Mouse (Mus musculus) liver, embryonic 13.5 days (tissue): ENCODE measurements around the gene Fggy. TPM values are rescaled to one million over a fixed set of nuclear protein-coding genes. Genes with fewer than 3 reads are reported as not detected.

Experiments used
- ATAC-seq: fragments of 200-750 bp; cut with Nextera tagmentation; 2 replicates; pipeline ENCODE4 v1.8.0; 2017; ENCODE audit warnings: low read depth, mild to moderate bottlenecking, moderate number of reproducible peaks, moderate library complexity
- DNase-seq: peaks from one replicate; pipeline ENCODE4 v3.0.0; 2022
- H3K27ac ChIP-seq: fragments of 300-500 bp; sonication (generic); 2 replicates; pipeline ENCODE4 v1.5.1; 2015; ENCODE audit warnings: moderate library complexity, mild to moderate bottlenecking, inconsistent platforms
- H3K27me3 ChIP-seq: fragments of 300-500 bp; sonication (generic); 2 replicates; pipeline ENCODE4 v1.6.1; 2015; ENCODE audit warnings: mild to moderate bottlenecking, inconsistent platforms
- H3K36me3 ChIP-seq: fragments of 300-500 bp; sonication (generic); 2 replicates; pipeline ENCODE4 v1.6.1; 2015; ENCODE audit warnings: mild to moderate bottlenecking, inconsistent platforms
- H3K4me1 ChIP-seq: fragments of 300-500 bp; sonication (generic); replicated peaks from 2 replicates; pipeline ENCODE4 v1.6.1; 2015; ENCODE audit warnings: inconsistent platforms
- H3K4me2 ChIP-seq: fragments of 300-500 bp; sonication (generic); 2 replicates; pipeline ENCODE4 v1.6.1; 2015; ENCODE audit warnings: inconsistent platforms, mild to moderate bottlenecking, moderate library complexity
- H3K4me3 ChIP-seq: fragments of 300-500 bp; sonication (generic); replicated peaks from 2 replicates; pipeline ENCODE4 v1.5.1; 2015; ENCODE audit warnings: mild to moderate bottlenecking, inconsistent platforms
- H3K9ac ChIP-seq: fragments of 300-500 bp; sonication (generic); 2 replicates; pipeline ENCODE4 v1.6.1; 2015; ENCODE audit warnings: mild to moderate bottlenecking, inconsistent platforms
- H3K9me3 ChIP-seq: fragments of 300-500 bp; sonication (generic); replicated peaks from 2 replicates; pipeline ENCODE4 v1.6.1; 2016; ENCODE audit warnings: inconsistent platforms
- WGBS: fragments of 180-500 bp; shearing (Covaris S2); methylation state at CpG from one replicate; pipeline ENCODE4 v1.1.7; 2015; ENCODE audit not compliant: insufficient replicate concordance; 5-methylcytosine and 5-hydroxymethylcytosine counted together
- polyA plus RNA-seq: library from polyadenylated mRNA; unstranded; fragments of >200 nt; fragmentation: Nextera tagmentation; extraction: Ambion mirVana; gene quantifications from 2 replicates; pipeline ENCODE4 v1.2.1, GENCODE M21; 2015

Fggy gene
- polyA plus RNA-seq, 1 experiment from 2014 or later: 13.9 TPM

- DNase-seq: no peak
- H3K9ac ChIP-seq: no peak overlapping the region
- H3K4me2 ChIP-seq: no peak overlapping the region
- ATAC-seq: no peak
- H3K27me3 ChIP-seq: no peaks in the 10 kb centered on the region
- H3K4me3 ChIP-seq: no peak overlapping the region
- no peaks in the 10 kb centered on the region for H3K9me3 ChIP-seq
- 64% methylated on average over 5 of the region's 5 CpGs for WGBS
- H3K27ac ChIP-seq: no peak overlapping the region
- H3K4me1 ChIP-seq: no peaks in the 10 kb centered on the region
- H3K36me3 ChIP-seq: no peaks in the 10 kb centered on the region
Observed at GRCm38 (mm10) chr4:95707941-95708897, 150.9 kb downstream of the Fggy start.

GRCm38 (mm10) chr4:95709750-95710149 is 152.4 kb downstream of the Fggy start:
- 50% methylated on average over 1 of the region's 1 CpGs for WGBS
- ATAC-seq (no peak), DNase-seq (no peak)
- H3K9me3 ChIP-seq: no peaks in the 10 kb centered on the region
- H3K4me1 ChIP-seq: no peaks in the 10 kb centered on the region
- no peak overlapping the region for H3K9ac ChIP-seq
- H3K4me3 ChIP-seq: no peak overlapping the region
- H3K4me2 ChIP-seq: no peak overlapping the region
- H3K27ac ChIP-seq: no peak overlapping the region
- no peaks in the 10 kb centered on the region for H3K27me3 ChIP-seq
- H3K36me3 ChIP-seq: no peaks in the 10 kb centered on the region

GRCm38 (mm10) chr4:95712802-95713201 is 155.5 kb downstream of the Fggy start:
- no peaks in the 10 kb centered on the region for H3K27me3 ChIP-seq
- no peak overlapping the region for H3K4me2 ChIP-seq
- H3K36me3 ChIP-seq: no peaks in the 10 kb centered on the region
- no peaks in the 10 kb centered on the region for H3K9me3 ChIP-seq
- no peak for ATAC-seq
- H3K9ac ChIP-seq: no peak overlapping the region
- no peak overlapping the region for H3K4me3 ChIP-seq
- no peaks in the 10 kb centered on the region for H3K4me1 ChIP-seq
- WGBS: 72% methylated on average over 1 of the region's 1 CpGs
- DNase-seq: no peak
- no peak overlapping the region for H3K27ac ChIP-seq

- H3K9me3 ChIP-seq: no peaks in the 10 kb centered on the region
- ATAC-seq (no peak), DNase-seq (no peak)
- no peaks in the 10 kb centered on the region for H3K27me3 ChIP-seq
- no peaks in the 10 kb centered on the region for H3K36me3 ChIP-seq
- H3K4me2 ChIP-seq: no peak overlapping the region
- H3K9ac ChIP-seq: no peak overlapping the region
- 56% methylated on average over 3 of the region's 3 CpGs for WGBS
- H3K4me3 ChIP-seq: no peak overlapping the region
- no peaks in the 10 kb centered on the region for H3K4me1 ChIP-seq
- H3K27ac ChIP-seq: no peak overlapping the region
Observed at GRCm38 (mm10) chr4:95713271-95713670, 156.0 kb downstream of the Fggy start.

- no peak overlapping the region for H3K4me2 ChIP-seq
- H3K27me3 ChIP-seq: no peaks in the 10 kb centered on the region
- ATAC-seq: no peak
- H3K9me3 ChIP-seq: no peaks in the 10 kb centered on the region
- H3K9ac ChIP-seq: no peak overlapping the region
- no peaks in the 10 kb centered on the region for H3K36me3 ChIP-seq
- H3K4me1 ChIP-seq: no peaks in the 10 kb centered on the region
- no peak overlapping the region for H3K27ac ChIP-seq
- no peak for DNase-seq
- no peak overlapping the region for H3K4me3 ChIP-seq
- WGBS: 67% methylated on average over 3 of the region's 3 CpGs
Observed at GRCm38 (mm10) chr4:95716137-95716536, 158.8 kb downstream of the Fggy start.

- H3K27me3 ChIP-seq: no peaks in the 10 kb centered on the region
- no peak overlapping the region for H3K9ac ChIP-seq
- DNase-seq: no peak
- no peak overlapping the region for H3K27ac ChIP-seq
- no peak overlapping the region for H3K4me3 ChIP-seq
- no peak overlapping the region for H3K4me2 ChIP-seq
- no peaks in the 10 kb centered on the region for H3K9me3 ChIP-seq
- no peaks in the 10 kb centered on the region for H3K4me1 ChIP-seq
- H3K36me3 ChIP-seq: no peaks in the 10 kb centered on the region
- ATAC-seq: no peak
Observed at GRCm38 (mm10) chr4:95723615-95724014, 166.3 kb downstream of the Fggy start.

GRCm38 (mm10) chr4:95726361-95726760 is 169.1 kb downstream of the Fggy start:
- no peak overlapping the region for H3K9ac ChIP-seq
- ATAC-seq: no peak
- H3K36me3 ChIP-seq: no peaks in the 10 kb centered on the region
- no peak overlapping the region for H3K27ac ChIP-seq
- 68% methylated on average over 2 of the region's 2 CpGs for WGBS
- H3K27me3 ChIP-seq: no peaks in the 10 kb centered on the region
- H3K4me2 ChIP-seq: no peak overlapping the region
- H3K4me3 ChIP-seq: no peak overlapping the region
- no peaks in the 10 kb centered on the region for H3K9me3 ChIP-seq
- no peak for DNase-seq
- 0 out of 2 replicates have a peak, but pooled peaks cover 4% of the 10 kb centered on the region for H3K4me1 ChIP-seq

- WGBS: 34% methylated on average over 3 of the region's 3 CpGs
- Histone ChIP-seq H3K9ac (no peak overlapping the region), H3K4me3 (no peak overlapping the region), H3K4me2 (no peak overlapping the region), H3K9me3 (no peaks in the 10 kb centered on the region), H3K27ac (no peak overlapping the region), H3K36me3 (no peaks in the 10 kb centered on the region), H3K4me1 (0 out of 2 replicates have a peak, but pooled peaks cover 4% of the 10 kb centered on the region), H3K27me3 (no peaks in the 10 kb centered on the region)
- DNase-seq (no peak), ATAC-seq (no peak)
Observed at GRCm38 (mm10) chr4:95729142-95729826, 172.0 kb downstream of the Fggy start.

GRCm38 (mm10) chr4:95731110-95731509 is 173.8 kb downstream of the Fggy start:
- Histone ChIP-seq H3K36me3 (no peaks in the 10 kb centered on the region), H3K27ac (no peak overlapping the region), H3K9ac (no peak overlapping the region), H3K4me2 (no peak overlapping the region), H3K9me3 (no peaks in the 10 kb centered on the region), H3K4me1 (0 out of 2 replicates have a peak, but pooled peaks cover 4% of the 10 kb centered on the region), H3K27me3 (no peaks in the 10 kb centered on the region), H3K4me3 (no peak overlapping the region)
- ATAC-seq (no peak), DNase-seq (no peak)
- WGBS: 69% methylated on average over 2 of the region's 2 CpGs

- ATAC-seq (no peak), DNase-seq (no peak)
- Histone ChIP-seq H3K4me2 (no peak overlapping the region), H3K4me3 (no peak overlapping the region), H3K9ac (no peak overlapping the region), H3K9me3 (no peaks in the 10 kb centered on the region), H3K27me3 (no peaks in the 10 kb centered on the region), H3K4me1 (0 out of 2 replicates have a peak, but pooled peaks cover 4% of the 10 kb centered on the region), H3K36me3 (no peaks in the 10 kb centered on the region), H3K27ac (no peak overlapping the region)
- WGBS: 50% methylated on average over 6 of the region's 6 CpGs
Observed at GRCm38 (mm10) chr4:95733397-95734249, 176.3 kb downstream of the Fggy start.

- DNase-seq (no peak), ATAC-seq (no peak)
- Histone ChIP-seq H3K9me3 (no peaks in the 10 kb centered on the region), H3K9ac (no peak overlapping the region), H3K4me2 (no peak overlapping the region), H3K4me1 (peaks cover 3% of the 10 kb centered on the region; the same call in 1 of the 2 replicates), H3K27ac (no peak overlapping the region), H3K4me3 (no peak overlapping the region), H3K27me3 (no peaks in the 10 kb centered on the region), H3K36me3 (no peaks in the 10 kb centered on the region)
- WGBS: 70% methylated on average over 4 of the region's 4 CpGs
Observed at GRCm38 (mm10) chr4:95735967-95736366, 178.7 kb downstream of the Fggy start.
